Mouse (Mus musculus) left cerebral cortex, postnatal 14 days (tissue): ENCODE measurements around the gene Pde8b. TPM values are rescaled to one million over a fixed set of nuclear protein-coding genes. Genes with fewer than 3 reads are reported as not detected.

Experiments
- DNase-seq, 2 experiments: peaks; one replicate each; pipeline ENCODE4 v3.0.0; 2021 to 2022; ENCODE audit warnings: low spot score in 2 of 2, mixed read lengths in 1 of 2
- intact Hi-C: fragments of 180-260 bp; cut with DNase I; formaldehyde crosslinking; loops from one replicate; pipeline ENCODE4 v1.15.1; 2025
- total RNA-seq, 2 experiments: library from RNA; stranded (reverse); gene quantifications; 2 replicates each; pipeline ENCODE4 v1.2.3; 2021

The Pde8b gene
- total RNA-seq, 2 experiments from 2014 or later = 109 to 114 TPM

GRCm38 (mm10) chr13:95098931-95099720, 151.0 kb downstream of the Pde8b start:
- intact Hi-C loops = no loop called here
- DNase-seq = no peak

- intact Hi-C loops = no loop called here
- DNase-seq = no peak
Observed at GRCm38 (mm10) chr13:95096646-95097045, 153.5 kb downstream of the Pde8b start.

GRCm38 (mm10) chr13:95095860-95096259, 154.3 kb downstream of the Pde8b start:
- peak; percentile 54 to 85 for DNase-seq
- intact Hi-C loops = no loop called here

DNA sequence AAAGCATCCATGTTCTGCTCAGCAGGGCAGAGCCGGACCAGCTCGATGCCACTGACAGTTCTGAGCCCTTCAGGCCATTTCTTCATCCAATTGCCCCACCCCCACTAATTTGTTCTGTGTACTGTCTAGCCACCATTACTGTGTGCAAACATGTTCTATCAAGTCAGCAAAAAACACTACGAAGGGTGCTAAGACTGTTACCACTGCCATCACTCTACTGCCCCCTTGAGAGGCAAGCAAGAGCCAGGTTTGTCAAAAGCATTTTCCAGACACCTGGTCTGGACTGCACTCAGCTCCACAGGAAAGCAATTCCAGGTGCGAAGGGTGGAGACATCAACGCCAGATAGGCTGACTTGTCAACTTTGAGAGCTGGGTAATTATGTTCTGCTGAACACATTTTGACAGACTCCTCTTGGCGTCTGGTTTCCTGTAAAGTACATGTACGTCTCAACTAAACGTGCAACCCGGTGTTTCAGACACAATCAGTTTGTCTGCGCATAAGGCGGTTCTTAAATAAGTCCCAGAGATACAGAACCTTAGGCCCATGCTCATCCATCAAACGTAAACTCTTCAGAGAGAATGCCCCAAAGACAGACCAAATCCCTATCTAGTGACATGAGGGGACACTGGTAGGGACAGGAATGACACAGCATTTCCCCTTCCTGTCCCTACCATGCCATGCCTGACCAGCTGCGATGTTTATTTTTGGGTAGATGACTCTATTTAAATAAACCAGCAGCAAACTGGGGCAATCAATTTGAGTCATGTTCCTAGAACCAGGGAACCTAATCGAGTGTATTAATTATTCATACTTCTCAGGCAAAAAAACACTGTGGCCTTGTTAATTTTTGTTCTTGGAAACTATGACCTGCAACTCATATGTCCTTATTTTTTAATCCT, 158.3 kb downstream of the Pde8b start:
- DNase-seq = no peak
- intact Hi-C loops = no loop called here

GRCm38 (mm10) chr13:95087358-95087787, 162.8 kb downstream of the Pde8b start:
- peak in 1 of 2 experiments; percentile 69 for DNase-seq
- intact Hi-C loops = no loop called here

DNA sequence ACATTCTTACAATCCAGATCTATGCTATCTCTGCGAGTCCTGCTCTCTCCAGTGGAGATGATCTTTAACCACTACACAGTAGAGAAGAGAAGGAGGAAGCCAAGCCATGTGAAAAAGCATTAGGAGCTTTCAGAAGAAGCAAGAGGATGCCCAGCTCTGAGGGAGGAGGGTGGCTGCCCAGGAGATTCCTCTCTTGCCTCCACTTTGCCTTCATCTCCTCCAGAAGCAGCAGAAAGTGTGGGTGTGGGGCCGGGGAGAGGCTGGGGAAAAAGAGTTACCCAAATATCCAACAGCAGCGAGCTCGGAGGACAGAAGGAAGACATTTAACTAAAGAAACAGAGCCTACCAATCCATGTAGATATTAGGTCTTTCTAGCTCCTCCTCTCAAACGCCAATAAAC, 164.1 kb downstream of the Pde8b start:
- intact Hi-C loops = no loop called here
- no peak for DNase-seq

DNA sequence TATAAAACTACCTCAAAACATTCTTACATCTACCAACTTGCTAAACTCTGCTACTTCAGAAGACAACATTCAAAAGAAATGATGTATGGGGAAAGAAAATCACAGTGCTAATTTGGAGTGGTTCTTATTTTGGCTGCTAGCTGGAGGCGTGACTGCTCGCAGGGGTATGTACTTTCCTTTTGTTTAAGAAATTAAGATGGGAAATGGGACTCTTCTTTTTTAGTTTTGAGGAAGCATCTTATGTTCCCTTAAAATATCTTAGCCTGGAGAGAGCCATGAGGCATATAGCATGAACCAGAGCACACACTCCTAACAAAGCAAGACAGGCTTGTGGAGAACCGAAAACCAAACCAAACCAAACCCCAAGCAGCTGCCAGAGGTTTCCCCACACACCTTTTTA, 167.5 kb downstream of the Pde8b start:
- no peak for DNase-seq
- intact Hi-C loops = no loop called here

DNA sequence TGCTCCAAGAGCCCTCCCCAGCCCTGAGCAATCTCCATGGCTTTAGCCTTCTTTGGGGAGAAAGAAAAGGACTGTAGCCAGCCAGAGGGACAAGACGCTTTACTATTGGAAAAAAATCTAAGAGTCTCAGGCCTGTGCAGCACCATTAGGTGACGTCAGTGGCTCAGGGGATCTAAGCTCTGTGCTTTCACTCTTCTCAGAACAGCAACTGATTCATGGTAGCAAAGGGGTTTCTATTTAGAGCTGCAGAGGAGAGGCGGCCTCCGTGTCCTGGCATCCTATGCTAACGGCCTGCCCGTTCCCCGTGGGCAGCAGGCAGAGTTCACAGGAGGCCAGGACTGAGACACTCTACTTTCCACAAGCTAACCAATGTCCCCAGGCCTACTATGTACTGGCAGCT, 169.1 kb downstream of the Pde8b start:
- DNase-seq = peak in 1 of 2 experiments; percentile 57
- intact Hi-C loops = no loop called here

DNA sequence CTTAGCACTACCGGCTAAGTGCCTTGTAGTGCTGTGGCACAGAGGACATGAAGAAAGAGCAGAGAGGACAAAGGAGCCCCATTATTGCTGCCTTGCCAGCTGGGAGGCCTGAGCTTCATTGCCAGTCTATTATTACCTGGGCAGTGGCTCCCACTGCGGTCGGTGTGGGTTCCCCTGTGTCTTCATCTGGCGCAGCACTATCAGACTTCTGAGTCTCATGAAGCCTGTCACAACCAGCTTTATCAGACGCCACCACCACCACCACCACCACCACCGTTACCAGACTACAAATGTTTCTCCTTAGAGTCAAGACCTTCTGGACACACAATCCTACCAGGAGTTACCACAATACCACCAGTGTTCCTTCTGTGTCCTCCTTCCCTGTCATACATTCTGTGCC, 171.6 kb downstream of the Pde8b start:
- DNase-seq = no peak
- intact Hi-C loops = no loop called here

- no peak for DNase-seq
- intact Hi-C loops = no loop called here
Observed at GRCm38 (mm10) chr13:95077688-95078087, 172.4 kb downstream of the Pde8b start.

- DNase-seq = no peak
- intact Hi-C loops = no loop called here
Observed at GRCm38 (mm10) chr13:95076142-95076541, 174.0 kb downstream of the Pde8b start.

- intact Hi-C loops = no loop called here
- DNase-seq = no peak
Observed at GRCm38 (mm10) chr13:95073445-95074172, 176.5 kb downstream of the Pde8b start.

- intact Hi-C loops = no loop called here
- no peak for DNase-seq
Observed at GRCm38 (mm10) chr13:95070268-95070667, 179.9 kb downstream of the Pde8b start.

DNA sequence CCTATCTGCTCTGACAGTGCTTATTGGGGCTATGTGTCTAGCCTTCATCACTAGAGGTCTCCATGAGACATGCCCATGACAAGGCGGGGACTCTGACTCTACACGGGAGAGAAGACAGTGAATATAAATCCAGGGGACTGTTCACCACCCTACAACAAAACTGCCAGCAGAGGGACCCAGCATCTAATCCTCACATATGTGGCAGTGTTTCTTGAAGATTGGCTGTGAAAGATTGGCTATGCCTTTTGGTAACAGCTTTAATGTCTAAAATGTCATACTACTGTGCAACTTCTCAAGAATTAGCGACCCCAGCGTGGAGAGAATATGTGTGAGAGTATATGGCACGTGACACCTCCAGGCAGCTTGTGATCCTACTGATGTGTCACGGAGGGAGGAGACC, 182.3 kb downstream of the Pde8b start:
- DNase-seq = peak in 1 of 2 experiments; percentile 33
- intact Hi-C loops = no loop called here

DNA sequence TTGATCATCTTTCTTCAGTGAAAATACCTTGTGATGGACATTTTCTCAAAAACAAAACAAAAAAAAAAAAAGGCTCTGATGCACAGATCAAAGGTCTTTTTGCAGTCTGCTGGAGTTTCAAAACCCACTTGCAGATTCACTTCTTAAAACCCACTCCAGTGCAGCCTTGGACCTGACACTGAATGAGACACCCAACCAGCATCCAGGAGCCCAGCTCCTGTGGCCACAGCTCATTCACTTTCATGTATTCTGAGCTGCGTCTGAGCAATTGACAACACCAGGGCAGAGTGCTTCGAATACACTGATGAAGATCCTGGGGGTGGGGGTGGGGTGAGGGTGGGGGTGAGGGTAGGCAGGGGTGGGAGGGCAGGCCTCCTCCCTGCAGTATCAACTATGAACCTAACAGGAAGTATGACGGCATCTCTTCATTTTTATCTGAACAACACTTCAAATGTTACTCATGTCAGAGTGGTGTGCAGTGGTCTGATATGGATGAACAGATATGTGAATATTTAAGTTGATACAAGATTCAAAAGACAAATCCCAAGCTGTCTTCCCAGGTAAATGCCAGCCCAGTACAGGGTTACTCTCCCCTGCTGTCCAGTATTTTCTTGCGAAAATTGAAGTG, 186.6 kb downstream of the Pde8b start:
- DNase-seq = no peak
- intact Hi-C loops = no loop called here

DNA sequence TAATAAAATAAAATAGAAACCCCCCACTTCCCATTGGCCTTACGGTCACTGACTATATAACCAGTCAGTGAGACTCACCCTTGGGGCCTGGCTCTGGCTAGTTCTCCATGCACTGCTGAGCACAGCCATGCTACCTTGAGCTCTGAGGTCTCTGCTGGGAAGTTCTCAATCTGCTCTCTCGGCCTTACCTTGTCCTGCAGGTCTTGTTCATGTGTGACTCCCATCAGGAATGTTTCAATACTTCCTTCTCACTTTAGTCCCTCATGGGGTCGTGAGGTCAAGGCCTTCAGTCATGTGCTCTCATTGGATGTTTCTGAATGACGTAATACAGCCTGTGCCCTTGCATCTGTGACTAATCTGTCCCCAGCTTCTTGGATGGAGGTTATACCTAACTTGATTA, 191.3 kb downstream of the Pde8b start:
- DNase-seq = no peak

DNA sequence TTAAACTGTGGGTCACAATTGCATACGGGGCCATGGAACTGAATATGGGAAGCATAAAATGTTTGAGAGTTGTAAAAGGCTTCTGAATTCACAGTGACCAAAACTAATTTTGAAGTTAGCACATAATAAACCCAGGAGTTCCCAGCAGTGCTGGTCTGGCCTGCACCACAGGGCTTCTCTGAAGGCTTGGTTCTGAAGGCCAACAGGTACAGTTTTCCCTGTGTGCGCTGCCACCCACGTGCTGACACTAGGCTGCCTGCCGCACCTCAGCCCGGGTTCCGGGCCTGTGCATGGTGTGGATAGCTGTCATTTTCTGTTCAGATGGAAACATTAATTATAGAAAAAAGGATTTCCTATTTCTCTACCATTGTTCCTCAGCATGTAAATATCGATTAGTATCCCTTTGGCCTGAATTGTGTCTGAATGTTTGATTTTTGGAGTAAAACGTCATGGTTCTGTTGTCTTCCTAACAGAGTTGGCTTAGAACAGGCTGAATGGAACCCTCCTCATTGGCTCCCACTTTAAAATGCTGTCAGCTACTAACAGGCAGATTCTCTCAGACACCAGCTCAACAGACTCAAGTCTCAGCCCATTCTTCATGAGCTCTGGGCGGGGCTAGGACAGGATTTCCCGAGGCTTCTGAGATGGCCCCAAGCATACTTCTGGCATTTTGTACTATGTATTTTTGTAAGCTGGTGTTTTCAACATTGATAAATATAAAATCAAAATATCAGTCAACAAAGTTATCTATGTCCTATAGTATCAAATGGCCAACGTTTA, 193.4 kb downstream of the Pde8b start:
- intact Hi-C loops = no loop called here
- no peak for DNase-seq

More for the DNA sequence above, 191.3 kb downstream of the Pde8b start:
- intact Hi-C loops = no loop called here

DNA sequence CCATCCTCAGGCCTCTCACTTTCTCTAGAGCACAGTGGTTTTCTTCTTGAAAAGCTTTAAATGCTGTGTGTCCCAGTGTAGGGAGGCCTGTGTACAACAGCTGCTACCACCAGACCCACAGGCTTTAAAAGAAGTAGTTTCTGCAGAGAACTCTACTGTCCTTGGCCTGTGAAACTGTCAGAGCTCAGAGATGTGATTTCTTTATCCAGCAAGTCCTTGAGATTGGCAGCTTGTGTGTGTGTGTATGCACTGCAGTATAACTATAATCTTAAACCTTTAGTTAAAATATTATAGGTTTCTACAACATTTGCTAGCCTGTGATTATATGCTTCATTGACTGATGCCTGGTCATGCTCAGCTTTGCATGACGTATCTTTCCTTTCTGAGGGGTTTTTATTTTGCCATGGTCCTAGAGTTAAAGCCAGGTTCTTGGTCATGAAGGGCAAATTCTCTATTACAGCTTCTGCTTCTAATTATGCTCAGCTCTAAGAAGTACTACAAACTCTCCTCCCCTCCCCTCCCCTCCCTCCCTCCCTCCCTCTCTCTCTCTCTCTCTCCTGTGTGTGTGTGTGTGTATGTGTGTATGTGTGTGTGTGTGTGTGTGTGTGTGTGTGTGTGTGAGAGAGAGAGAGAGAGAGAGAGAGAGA, 194.3 kb downstream of the Pde8b start:
- no peak for DNase-seq
- intact Hi-C loops = no loop called here
